ENCODE assay signal across 17 mouse cellular contexts in the genomic region with DNA sequence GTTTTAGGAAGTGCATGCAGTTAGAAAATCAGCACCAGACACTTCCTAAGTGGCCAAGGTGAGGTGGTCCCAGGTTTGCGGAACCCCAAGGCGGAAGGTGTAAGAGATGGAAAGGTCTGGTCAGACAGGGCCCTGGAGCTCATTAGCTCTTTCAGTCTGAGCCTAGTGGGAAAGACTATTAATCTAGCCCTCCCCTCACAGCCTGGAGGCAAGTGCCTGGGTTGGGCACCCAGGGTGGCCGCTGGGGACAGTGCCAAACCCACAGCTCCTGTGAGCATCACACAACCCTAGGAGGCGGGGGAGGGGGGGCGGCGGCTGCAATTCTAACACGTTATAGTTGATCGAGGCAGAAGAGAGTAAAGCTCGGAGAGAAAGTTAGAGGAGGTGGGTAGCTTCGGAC. TPM values are rescaled to one million over a fixed set of nuclear protein-coding genes. Genes with fewer than 3 reads are reported as not detected.
DNase-seq lines count a peak whose midpoint lies in the region; ATAC-seq and TF ChIP-seq lines count a peak whose summit lies in the region.
"Had no signal": no experiment of that assay in that cellular context is flagged by ENCODE, and none has a peak within 500 bp of the region (broad histone marks: within the 10 kb centered on the region; RNA-seq: fewer than 3 reads in every experiment).

No protein-coding gene starts in this region.

- peaks cover 51% of the 10 kb centered on the region for H3K4me1 ChIP-seq in hindbrain, embryonic 13.5 days (replicated peaks)
- no peaks in the 10 kb centered on the region for H3K4me1 ChIP-seq in hindbrain, embryonic 11.5 days (replicated peaks; ENCODE audit: control insufficient read depth, insufficient read depth, low read length)
- H3K4me1 ChIP-seq in hindbrain, postnatal 0 days (ENCODE audit: insufficient read depth, low read length), result peaks cover 6% of the 10 kb centered on the region

- no peak for TF ChIP-seq CTCF in brain, embryonic 14.5 days (IDR thresholded peaks at IDR 0.05; ENCODE audit: borderline replicate concordance, extremely low read depth, insufficient read depth, insufficient read length)
- TF ChIP-seq CTCF in hindbrain, postnatal 0 days (IDR thresholded peaks at IDR 0.05; ENCODE audit: low read depth), result no peak

- H3K4me3 ChIP-seq in hindbrain, embryonic 13.5 days, result peak overlapping the region; percentile 72
- H3K4me3 ChIP-seq in hindbrain, embryonic 11.5 days (ENCODE audit: low read depth, low read length), result no peak overlapping the region
- peak overlapping the region; percentile 67 for H3K4me3 ChIP-seq in hindbrain, postnatal 0 days (ENCODE audit: low read length)
- H3K4me3 ChIP-seq: embryonic facial prominence, embryonic 13.5 days; heart, embryonic 15.5 days; lung, embryonic 15.5 days had no signal

- TF ChIP-seq POLR2A in brain, embryonic 14.5 days (IDR thresholded peaks at IDR 0.05; ENCODE audit: borderline replicate concordance, extremely low read depth, insufficient read depth, insufficient read length, poor library complexity, severe bottlenecking), result no peak

- no peaks in the 10 kb centered on the region for H3K9me3 ChIP-seq in hindbrain, embryonic 13.5 days
- no peaks in the 10 kb centered on the region for H3K9me3 ChIP-seq in hindbrain, embryonic 11.5 days (ENCODE audit: control insufficient read depth, low read length)
- no peaks in the 10 kb centered on the region for H3K9me3 ChIP-seq in hindbrain, postnatal 0 days (ENCODE audit: low read length)
- H3K9me3 ChIP-seq: embryonic facial prominence, embryonic 13.5 days; heart, embryonic 15.5 days; lung, embryonic 15.5 days had no signal

- H3K27ac ChIP-seq in hindbrain, embryonic 13.5 days, result no peak overlapping the region
- H3K27ac ChIP-seq in hindbrain, embryonic 11.5 days (ENCODE audit: low read depth, low read length), result no peak overlapping the region
- H3K27ac ChIP-seq in hindbrain, postnatal 0 days, result no peak overlapping the region
- H3K27ac ChIP-seq: embryonic facial prominence, embryonic 13.5 days; heart, embryonic 15.5 days; lung, embryonic 15.5 days had no signal

- H3K9ac ChIP-seq in hindbrain, embryonic 13.5 days, result peak overlapping the region; percentile 92
- H3K9ac ChIP-seq in hindbrain, embryonic 11.5 days (ENCODE audit: low read depth, low read length), result no peak overlapping the region
- peak overlapping the region; percentile 41; the same call in 1 of the 2 replicates for H3K9ac ChIP-seq in hindbrain, postnatal 0 days (replicated peaks; ENCODE audit: low read length)
- H3K9ac ChIP-seq: embryonic facial prominence, embryonic 13.5 days; heart, embryonic 15.5 days; lung, embryonic 15.5 days had no signal

- H3K4me2 ChIP-seq in hindbrain, embryonic 13.5 days, result peak overlapping the region; percentile 72
- H3K4me2 ChIP-seq in hindbrain, embryonic 11.5 days (replicated peaks; ENCODE audit: low read depth, low read length), result no peak overlapping the region
- peak overlapping the region; percentile 66 for H3K4me2 ChIP-seq in hindbrain, postnatal 0 days (ENCODE audit: low read depth, low read length)
- H3K4me2 ChIP-seq: embryonic facial prominence, embryonic 13.5 days; heart, embryonic 15.5 days; liver, embryonic 11.5 days; lung, embryonic 15.5 days had no signal

- ATAC-seq in hindbrain, embryonic 13.5 days (ENCODE audit: low FRiP score), result no peak
- no peak for ATAC-seq in hindbrain, embryonic 11.5 days (ENCODE audit: low FRiP score)
- ATAC-seq in hindbrain, postnatal 0 days, result no peak

- H3K27me3 ChIP-seq in hindbrain, embryonic 13.5 days, result 0 out of 2 replicates have a peak, but pooled peaks cover 3% of the 10 kb centered on the region
- H3K27me3 ChIP-seq in hindbrain, embryonic 11.5 days (ENCODE audit: control insufficient read depth, insufficient read depth, low read length), result 0 out of 2 replicates have a peak, but pooled peaks cover 2% of the 10 kb centered on the region
- no peaks in the 10 kb centered on the region for H3K27me3 ChIP-seq in hindbrain, postnatal 0 days (ENCODE audit: insufficient read depth, low read length)

- H3K36me3 ChIP-seq in hindbrain, embryonic 13.5 days, result no peaks in the 10 kb centered on the region
- H3K36me3 ChIP-seq in hindbrain, embryonic 11.5 days (ENCODE audit: control insufficient read depth, insufficient read depth, low read length), result no peaks in the 10 kb centered on the region
- no peaks in the 10 kb centered on the region for H3K36me3 ChIP-seq in hindbrain, postnatal 0 days (ENCODE audit: insufficient read depth, low read length)
- H3K36me3 ChIP-seq: embryonic facial prominence, embryonic 13.5 days; heart, embryonic 15.5 days; lung, embryonic 15.5 days had no signal

- 57% methylated on average over 10 of the region's 10 CpGs for WGBS in hindbrain, embryonic 13.5 days
- 71% methylated on average over 10 of the region's 10 CpGs for WGBS in hindbrain, embryonic 11.5 days
- WGBS in hindbrain, postnatal 0 days, result 54% methylated on average over 10 of the region's 10 CpGs

- DNase-seq in hindbrain, embryonic 11.5 days (ENCODE audit: low spot score), result no peak
- DNase-seq in brain, embryonic 14.5 days (ENCODE audit: low read depth), result peak; percentile 12
- peak; percentile 48 to 67 for DNase-seq in cerebellum, postnatal 25 days
- peak; percentile 11 for DNase-seq in hindbrain, postnatal 0 days (ENCODE audit: low spot score)
- no peak for DNase-seq in heart, adult 11 months
- DNase-seq in spleen, postnatal 36 days (ENCODE audit: low spot score in 2 of 2), result no peak
- no peak for DNase-seq in thymus, postnatal 36 days
- DNase-seq: right cerebral cortex, postnatal 25 days; thymus, adult 2 months had no signal

RNA-seq across cellular contexts. Expression of a gene that starts 3.6 kb away (rescaled TPM):
- 10.5 and 10.7 TPM in 2 replicates for polyA plus RNA-seq in hindbrain, embryonic 13.5 days (2015; fragmentation: Nextera tagmentation; extraction: Ambion mirVana)
- polyA plus RNA-seq in hindbrain, embryonic 11.5 days (2014; fragmentation: Nextera tagmentation; extraction: Ambion mirVana), result 1.8 and 2.4 TPM in 2 replicates
- 8.0 and 17.5 TPM in 2 replicates for polyA plus RNA-seq in brain, embryonic 14.5 days (2012; rRNA removed)
- total RNA-seq in hindbrain, postnatal 0 days (2014; rRNA removed), result 22.5 and 24.4 TPM in 2 replicates
- polyA plus RNA-seq in hindbrain, postnatal 0 days (2015; fragmentation: Nextera tagmentation; extraction: Ambion mirVana), result 19.8 and 21.6 TPM in 2 replicates
- total RNA-seq: megakaryocyte, adult 5-6 weeks; MEL had no signal
- polyA plus RNA-seq: heart, embryonic 15.5 days; kidney, embryonic 14.5 days; liver, embryonic 11.5 days; lung, embryonic 15.5 days; thymus, adult 2 months had no signal

RNA-seq across cellular contexts. Expression of a gene that starts 57.7 kb away (rescaled TPM):
- polyA plus RNA-seq in hindbrain, embryonic 13.5 days (2015; fragmentation: Nextera tagmentation; extraction: Ambion mirVana), result 106 and 111 TPM in 2 replicates
- polyA plus RNA-seq in hindbrain, embryonic 11.5 days (2014; fragmentation: Nextera tagmentation; extraction: Ambion mirVana), result 128 and 135 TPM in 2 replicates
- 56.7 and 68.1 TPM in 2 replicates for polyA plus RNA-seq in brain, embryonic 14.5 days (2012; rRNA removed)
- 38.5 and 38.8 TPM in 2 replicates for total RNA-seq in hindbrain, postnatal 0 days (2014; rRNA removed)
- 122 and 123 TPM in 2 replicates for polyA plus RNA-seq in hindbrain, postnatal 0 days (2015; fragmentation: Nextera tagmentation; extraction: Ambion mirVana)

Comparison
In these comparisons a context has a peak if more than half of its experiments do, and no peak if none do; other contexts are left out.
1. DNase-seq: peak in brain, embryonic 14.5 days (single experiment), cerebellum, postnatal 25 days (2 of 2) and hindbrain, postnatal 0 days (single experiment); none in hindbrain, embryonic 11.5 days (single experiment), heart, adult 11 months (single experiment), spleen, postnatal 36 days (0 of 2) and thymus, postnatal 36 days (0 of 2).